Mouse (Mus musculus) stomach, embryonic 14.5 days (tissue): ENCODE results near the gene Gtf3a. TPM values are rescaled to one million over a fixed set of nuclear protein-coding genes. Genes with fewer than 3 reads are reported as not detected.

ENCODE experiments used
- ATAC-seq: fragments of 200-750 bp; cut with Nextera tagmentation; 2 replicates; pipeline ENCODE4 v1.8.0; 2017; ENCODE audit warnings: low read depth, moderate TSS enrichment; ENCODE audit not compliant: insufficient number of reproducible peaks, insufficient read depth, low FRiP score
- H3K27ac ChIP-seq: fragments of 300-500 bp; sonication (generic); 2 replicates; pipeline ENCODE4 v1.5.1; 2014; ENCODE audit warnings: mild to moderate bottlenecking, low read length, moderate library complexity, mixed read lengths
- H3K27me3 ChIP-seq: fragments of 300-500 bp; sonication (generic); 2 replicates; pipeline ENCODE4 v1.6.1; 2014; ENCODE audit warnings: low read length, control low read depth, mixed read lengths; ENCODE audit not compliant: control insufficient read depth, insufficient read depth
- H3K36me3 ChIP-seq: fragments of 300-500 bp; sonication (generic); 2 replicates; pipeline ENCODE4 v1.6.1; 2014; ENCODE audit warnings: mild to moderate bottlenecking, control low read depth, low read length, moderate library complexity, mixed read lengths; ENCODE audit not compliant: control insufficient read depth, insufficient read depth
- H3K4me1 ChIP-seq: fragments of 300-500 bp; sonication (generic); 2 replicates; pipeline ENCODE4 v1.6.1; 2014; ENCODE audit warnings: low read length, control low read depth, mixed read lengths; ENCODE audit not compliant: control insufficient read depth, insufficient read depth
- H3K4me2 ChIP-seq: fragments of 300-500 bp; sonication (generic); replicated peaks from 2 replicates; pipeline ENCODE4 v1.6.1; 2014; ENCODE audit warnings: low read depth, low read length, control low read depth
- H3K4me3 ChIP-seq: fragments of 300-500 bp; sonication (generic); 2 replicates; pipeline ENCODE4 v1.5.1; 2014; ENCODE audit warnings: low read depth, low read length, control low read depth
- H3K9ac ChIP-seq: fragments of 300-500 bp; sonication (generic); replicated peaks from 2 replicates; pipeline ENCODE4 v1.6.1; 2014; ENCODE audit warnings: low read depth, mild to moderate bottlenecking, control low read depth, low read length, moderate library complexity, mixed read lengths
- H3K9me3 ChIP-seq: fragments of 300-500 bp; sonication (generic); 2 replicates; pipeline ENCODE4 v1.6.1; 2016; ENCODE audit warnings: low read depth, low read length, control low read depth; ENCODE audit not compliant: control insufficient read depth
- WGBS: fragments of 180-500 bp; shearing (Covaris S2); extraction: QIAGEN DNeasy Blood & Tissue Kit; methylation state at CpG from one replicate; pipeline ENCODE4 v1.1.7; 2014; 5-methylcytosine and 5-hydroxymethylcytosine counted together
- polyA plus RNA-seq: library from polyadenylated mRNA; unstranded; fragments of >200 nt; fragmentation: Nextera tagmentation; extraction: Ambion mirVana; gene quantifications from 2 replicates; pipeline ENCODE4 v1.2.1, GENCODE M21; 2014

Gene Gtf3a
- polyA plus RNA-seq, 1 experiment from 2014 or later = 121 TPM

- Histone ChIP-seq H3K4me1 (peaks cover 9% of the 10 kb centered on the region; the same call in 1 of the 2 replicates), H3K27ac (no peak overlapping the region), H3K9ac (no peak overlapping the region), H3K9me3 (no peaks in the 10 kb centered on the region), H3K36me3 (no peaks in the 10 kb centered on the region), H3K4me2 (no peak overlapping the region), H3K27me3 (no peaks in the 10 kb centered on the region), H3K4me3 (no peak overlapping the region)
- no peak for ATAC-seq
- WGBS = 45% methylated on average over 5 of the region's 5 CpGs
Observed at GRCm38 (mm10) chr5:146923547-146923946, 24.9 kb upstream of the Gtf3a start.

DNA sequence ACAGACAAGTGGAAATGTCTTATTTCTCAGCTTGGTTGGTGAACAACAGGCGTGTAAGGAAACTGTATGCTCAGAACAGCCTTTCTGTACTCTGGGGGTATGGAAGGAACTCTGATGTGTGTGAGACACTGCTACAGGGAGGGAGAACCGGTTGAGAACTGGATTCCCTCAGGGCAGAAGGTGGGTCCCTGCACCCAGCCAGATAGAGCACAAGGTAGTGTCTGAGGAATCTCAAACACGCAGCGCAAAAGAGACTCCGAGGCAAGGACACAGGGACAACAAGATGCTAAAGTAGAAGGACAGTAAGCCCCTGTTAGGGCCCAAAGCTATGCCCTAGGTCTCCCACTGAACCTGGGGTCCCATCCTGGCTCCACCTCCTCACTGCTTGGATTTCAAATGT is 21.8 kb upstream of the Gtf3a start:
- Histone ChIP-seq H3K4me1 (no peaks in the 10 kb centered on the region), H3K9me3 (no peaks in the 10 kb centered on the region), H3K4me3 (no peak overlapping the region), H3K27ac (no peak overlapping the region), H3K27me3 (no peaks in the 10 kb centered on the region), H3K9ac (no peak overlapping the region), H3K4me2 (no peak overlapping the region), H3K36me3 (no peaks in the 10 kb centered on the region)
- 81% methylated on average over 5 of the region's 5 CpGs for WGBS
- ATAC-seq = no peak

DNA sequence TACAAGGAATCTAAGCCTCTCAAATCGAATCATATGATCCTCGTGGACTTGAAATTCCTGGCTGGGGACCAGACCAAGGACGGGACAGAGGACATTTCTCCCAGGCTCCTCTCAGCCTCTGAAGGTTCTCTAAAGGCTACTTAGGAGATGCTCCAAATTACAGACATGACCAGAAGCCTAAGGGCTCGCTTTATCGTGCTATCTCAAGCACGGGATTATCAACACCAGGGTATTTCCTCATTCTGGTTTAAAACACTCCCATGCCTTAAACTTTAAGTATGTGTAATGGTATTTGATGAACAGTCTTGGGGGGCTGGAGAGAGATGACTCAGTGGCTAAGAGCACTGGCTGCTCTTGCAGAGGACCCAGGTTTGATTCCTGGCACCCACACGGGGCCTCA is 17.0 kb upstream of the Gtf3a start:
- no peak for ATAC-seq

DNA sequence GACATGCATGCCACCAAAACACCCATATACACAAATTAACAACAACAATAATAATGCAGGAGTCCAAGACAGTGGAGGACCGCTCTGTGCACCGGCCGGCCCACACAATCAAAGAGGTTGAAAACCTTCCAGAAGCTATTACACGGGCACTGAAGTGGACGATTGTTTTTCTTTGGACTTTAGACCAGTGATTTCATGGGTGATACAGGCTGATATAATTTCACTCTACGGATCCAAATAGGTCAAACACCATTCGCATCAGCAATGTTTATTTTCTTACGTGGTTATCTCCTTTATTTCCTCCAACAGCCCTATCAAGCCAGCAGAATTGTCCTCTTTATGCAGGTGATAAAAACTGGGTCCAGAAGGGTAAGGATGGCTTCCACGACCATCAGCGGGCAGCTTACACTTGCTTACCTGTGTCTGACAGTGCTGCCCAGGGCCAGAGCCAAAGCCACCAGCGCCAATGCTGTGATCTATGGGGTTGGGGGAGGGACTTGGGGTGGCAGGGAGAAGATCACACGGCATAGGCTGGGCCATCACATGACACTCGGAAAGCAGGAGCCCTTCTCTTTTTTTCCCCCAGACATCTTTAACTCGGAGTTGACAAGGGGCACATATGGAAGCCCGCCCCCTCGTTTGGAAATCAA is 16.4 kb upstream of the Gtf3a start:
- Histone ChIP-seq H3K4me3 (no peak overlapping the region), H3K27ac (no peak overlapping the region), H3K4me1 (no peaks in the 10 kb centered on the region), H3K4me2 (no peak overlapping the region), H3K9me3 (no peaks in the 10 kb centered on the region), H3K36me3 (no peaks in the 10 kb centered on the region), H3K9ac (no peak overlapping the region), H3K27me3 (no peaks in the 10 kb centered on the region)
- 71% methylated on average over 16 of the region's 16 CpGs for WGBS
- ATAC-seq = no peak

More for the DNA sequence above, 17.0 kb upstream of the Gtf3a start:
- no peaks in the 10 kb centered on the region for H3K4me1 ChIP-seq
- no peaks in the 10 kb centered on the region for H3K27me3 ChIP-seq
- no peak overlapping the region for H3K9ac ChIP-seq
- H3K27ac ChIP-seq = no peak overlapping the region
- no peak overlapping the region for H3K4me3 ChIP-seq
- no peaks in the 10 kb centered on the region for H3K9me3 ChIP-seq
- H3K4me2 ChIP-seq = no peak overlapping the region
- no peaks in the 10 kb centered on the region for H3K36me3 ChIP-seq
- WGBS = 92% methylated on average over 7 of the region's 7 CpGs

GRCm38 (mm10) chr5:146933466-146933865 is 15.0 kb upstream of the Gtf3a start:
- H3K9ac ChIP-seq = no peak overlapping the region
- WGBS = 79% methylated on average over 12 of the region's 12 CpGs

DNA sequence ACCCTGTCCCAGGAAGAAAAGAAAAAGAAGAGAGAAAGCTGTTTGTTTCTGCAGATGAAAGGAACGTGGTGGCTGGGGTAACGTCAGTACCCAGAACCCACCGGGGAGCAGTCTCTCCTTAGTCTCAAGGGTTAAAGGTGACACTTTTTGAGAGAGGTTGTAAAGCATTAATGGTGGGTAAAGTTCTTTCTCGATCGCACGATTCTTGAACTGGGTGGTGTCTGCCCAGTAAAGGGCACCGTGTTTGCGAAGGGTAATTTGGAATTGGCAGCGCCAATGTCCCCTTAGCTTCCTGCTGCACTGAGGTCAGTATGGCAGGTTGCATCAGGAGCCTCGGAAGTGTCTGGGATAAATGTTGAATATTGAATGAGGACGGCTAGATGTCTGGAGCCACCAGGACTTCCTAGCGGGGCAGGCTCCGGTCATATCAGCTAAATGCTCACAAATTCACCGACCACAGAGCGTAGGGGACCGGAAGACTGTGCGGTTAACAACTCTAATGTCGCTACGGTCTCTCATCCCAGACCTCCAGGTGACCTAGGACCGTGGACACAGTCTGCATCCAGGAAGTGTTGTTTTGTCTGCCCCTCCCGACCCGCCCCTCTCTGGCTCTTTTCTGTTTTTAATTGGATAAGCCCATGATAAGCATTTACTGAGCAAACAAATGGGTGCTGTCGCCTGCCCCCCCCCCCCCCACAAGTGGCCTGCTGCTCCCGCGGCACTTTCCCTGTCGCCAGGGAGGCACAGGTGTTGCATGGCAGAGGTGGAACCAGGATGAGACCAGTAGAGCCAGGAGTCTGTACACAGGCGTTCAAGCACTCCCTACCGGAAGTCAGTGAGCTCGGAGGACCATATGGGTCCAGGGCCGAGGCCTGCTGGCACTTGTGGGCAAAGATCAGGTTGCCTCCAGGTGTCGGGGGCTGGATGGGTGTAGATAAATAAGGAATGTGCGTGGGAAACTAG is 10.6 kb upstream of the Gtf3a start:
- Histone ChIP-seq H3K9me3 (no peaks in the 10 kb centered on the region), H3K36me3 (no peaks in the 10 kb centered on the region), H3K4me2 (no peak overlapping the region), H3K4me3 (no peak overlapping the region), H3K27me3 (no peaks in the 10 kb centered on the region), H3K27ac (no peak overlapping the region), H3K9ac (no peak overlapping the region), H3K4me1 (no peaks in the 10 kb centered on the region)
- ATAC-seq = no peak
- 71% methylated on average over 32 of the region's 32 CpGs for whole genome bisulfite sequencing

More at GRCm38 (mm10) chr5:146933466-146933865, 15.0 kb upstream of the Gtf3a start:
- Histone ChIP-seq H3K27me3 (no peaks in the 10 kb centered on the region), H3K9me3 (no peaks in the 10 kb centered on the region), H3K36me3 (no peaks in the 10 kb centered on the region), H3K4me1 (no peaks in the 10 kb centered on the region), H3K4me2 (no peak overlapping the region), H3K27ac (no peak overlapping the region), H3K4me3 (no peak overlapping the region)
- ATAC-seq = no peak

GRCm38 (mm10) chr5:146939109-146939796 is 9.2 kb upstream of the Gtf3a start:
- Histone ChIP-seq H3K4me3 (no peak overlapping the region), H3K27me3 (no peaks in the 10 kb centered on the region), H3K4me1 (no peaks in the 10 kb centered on the region), H3K4me2 (no peak overlapping the region), H3K36me3 (no peaks in the 10 kb centered on the region), H3K9ac (no peak overlapping the region), H3K9me3 (no peaks in the 10 kb centered on the region), H3K27ac (no peak overlapping the region)
- 81% methylated on average over 16 of the region's 16 CpGs for WGBS
- ATAC-seq = no peak

DNA sequence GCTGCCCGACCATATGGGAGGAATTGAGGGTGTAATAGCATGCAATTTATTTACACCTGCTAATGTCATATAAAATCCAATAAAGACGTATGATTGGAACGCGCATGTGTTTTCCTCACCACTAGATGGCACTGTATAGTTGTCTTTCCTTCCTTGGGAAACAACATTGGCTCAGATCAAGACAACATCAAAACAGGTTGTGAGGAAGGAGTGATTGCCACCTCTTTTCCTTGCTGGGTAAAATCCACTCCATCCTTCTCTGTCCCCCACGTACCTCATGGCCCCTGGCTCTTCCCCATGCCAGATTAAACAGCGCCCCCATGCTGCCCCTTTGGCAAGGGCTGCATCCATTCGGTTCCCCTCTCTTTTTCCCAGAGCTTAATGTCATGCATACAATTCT is 8.2 kb upstream of the Gtf3a start:
- H3K4me2 ChIP-seq = no peak overlapping the region
- 24% methylated on average over 7 of the region's 7 CpGs for WGBS
- H3K4me1 ChIP-seq = no peaks in the 10 kb centered on the region
- H3K9ac ChIP-seq = no peak overlapping the region
- no peak overlapping the region for H3K4me3 ChIP-seq
- H3K27ac ChIP-seq = no peak overlapping the region
- H3K27me3 ChIP-seq = no peaks in the 10 kb centered on the region
- no peaks in the 10 kb centered on the region for H3K36me3 ChIP-seq
- 0 out of 2 replicates have a peak, but pooled peaks cover 3% of the 10 kb centered on the region for H3K9me3 ChIP-seq
- ATAC-seq = no peak
